Mouse (Mus musculus): ENCODE data around the gene Ctnnb1.

Ctnnb1 gene

DNA sequence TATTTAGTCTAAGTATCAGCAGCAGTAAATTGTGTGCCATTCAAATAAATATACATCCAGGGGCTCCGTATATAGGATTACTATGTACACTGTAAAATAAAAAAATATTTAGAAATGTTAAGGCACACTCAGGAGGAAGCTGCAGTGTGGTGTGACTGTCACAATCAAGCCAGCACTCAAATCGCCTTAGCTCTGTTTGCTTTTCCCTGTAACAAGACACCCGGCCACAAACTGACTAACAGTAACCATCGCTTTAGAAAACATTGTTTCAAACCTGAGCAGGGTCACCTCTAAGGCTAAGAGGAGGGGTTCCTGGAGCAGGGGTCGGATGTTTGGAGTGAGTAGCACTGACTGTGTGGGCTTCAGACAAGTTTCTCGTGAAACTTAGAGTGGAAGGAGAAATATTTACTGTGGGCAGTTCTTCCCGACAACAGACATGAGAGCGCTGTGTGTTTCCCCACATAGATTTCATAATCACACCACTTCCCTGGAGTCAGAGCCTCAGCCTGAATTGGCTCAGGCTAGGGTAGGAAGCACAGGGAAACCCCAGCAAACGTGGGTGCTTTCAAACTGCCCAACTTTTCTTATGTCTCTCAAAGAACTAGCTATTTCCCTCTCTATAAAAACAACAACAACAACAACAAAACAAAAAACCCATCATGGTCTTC, 1.9 kb upstream of the Ctnnb1 start:
- no peak for DNase-seq (ENCODE audit: extremely low spot score)

- DNase-seq (ENCODE audit: extremely low spot score): no peak
Observed at GRCm38 (mm10) chr9:120930021-120930420, 1.0 kb downstream of the Ctnnb1 start.

DNA sequence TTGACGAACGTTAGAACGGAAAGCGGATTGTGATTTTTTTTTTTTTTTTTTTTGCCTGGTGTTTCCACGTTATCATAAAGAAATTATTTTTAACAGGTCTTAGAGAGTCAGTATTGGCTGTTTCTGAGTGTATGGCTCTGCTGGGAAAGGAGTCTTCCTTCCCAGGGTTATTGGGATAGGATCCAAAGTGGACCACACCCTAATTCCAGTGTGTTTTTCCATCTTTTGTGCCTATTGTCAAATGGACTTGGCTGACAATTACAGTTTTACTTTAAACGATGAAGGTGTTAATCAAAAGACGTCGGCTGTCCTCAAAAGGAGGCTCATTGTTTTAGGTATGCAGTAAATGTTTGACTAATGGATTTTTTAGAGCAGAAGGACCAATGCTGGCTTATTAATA, 1.8 kb downstream of the Ctnnb1 start:
- DNase-seq (ENCODE audit: extremely low spot score): no peak

DNA sequence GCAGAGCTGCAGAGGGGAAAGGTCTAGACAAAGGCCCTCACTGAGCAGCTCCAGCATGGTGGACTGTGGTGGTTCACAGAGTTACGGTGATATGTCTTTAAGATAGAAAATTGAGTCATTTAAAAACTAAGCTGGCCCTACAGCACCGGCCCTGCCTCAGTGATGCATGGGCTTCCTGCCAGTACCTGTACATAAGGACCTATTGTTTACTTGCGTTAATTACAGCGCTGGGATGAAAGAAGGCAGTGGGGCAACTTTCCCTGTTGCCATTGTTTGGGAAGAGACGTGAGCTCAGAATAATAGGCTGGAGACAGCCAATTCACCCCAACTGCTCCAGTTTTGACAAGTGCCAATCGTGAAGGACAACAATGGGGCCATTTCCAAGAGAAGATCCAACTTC, 3.4 kb downstream of the Ctnnb1 start:
- DNase-seq (ENCODE audit: extremely low spot score): peak; percentile 20

GRCm38 (mm10) chr9:120932797-120933586, 4.0 kb downstream of the Ctnnb1 start:
- peak; percentile 97 for DNase-seq (ENCODE audit: extremely low spot score)

GRCm38 (mm10) chr9:120933587-120933885, 4.5 kb downstream of the Ctnnb1 start:
- no peak for DNase-seq (ENCODE audit: extremely low spot score)

DNA sequence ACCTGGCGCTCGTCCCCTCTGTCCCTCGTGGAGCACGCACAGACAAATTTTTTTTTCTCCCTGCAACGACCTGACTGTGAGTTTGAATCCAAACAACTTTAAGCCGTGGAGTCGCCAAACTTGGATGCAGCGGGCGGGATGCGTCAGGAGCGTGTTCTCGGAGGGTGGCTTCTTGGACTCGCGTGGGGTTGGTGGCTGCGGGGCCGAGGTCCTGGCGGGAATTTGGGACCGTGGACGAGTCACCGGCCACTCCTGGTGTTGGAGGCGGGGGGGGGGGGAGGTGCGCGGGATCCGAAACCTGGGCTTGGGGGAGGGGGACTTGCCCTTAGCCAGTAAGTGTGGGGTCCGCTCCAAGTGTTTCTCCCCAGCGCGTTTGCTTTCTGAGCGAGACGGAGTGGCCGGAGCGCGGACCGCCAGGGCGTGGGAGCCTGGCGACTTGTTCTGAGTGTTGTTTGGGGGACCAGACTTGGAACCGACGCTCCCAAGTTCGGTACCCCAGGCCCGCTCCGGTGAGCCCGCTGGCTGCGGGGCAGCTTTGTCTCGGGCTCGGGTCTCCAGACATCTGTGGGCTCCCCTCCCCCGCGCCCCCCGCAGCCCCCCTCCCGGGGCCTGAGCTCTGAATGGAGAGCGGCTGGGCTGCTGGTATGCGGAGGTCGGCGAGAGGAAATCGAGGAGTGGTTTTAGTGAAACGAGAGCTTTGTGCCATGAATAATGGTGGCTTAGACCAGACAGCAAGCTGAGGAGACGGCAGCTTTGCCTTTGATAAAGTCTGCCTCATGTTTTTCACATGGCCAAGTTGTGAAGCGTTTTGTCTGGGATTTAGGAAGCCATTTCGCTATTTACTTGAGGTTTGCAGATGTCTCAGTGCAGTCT, 5.1 kb downstream of the Ctnnb1 start:
- DNase-seq (ENCODE audit: extremely low spot score): peak; percentile 82

- DNase-seq (ENCODE audit: extremely low spot score): no peak
Observed at GRCm38 (mm10) chr9:120934821-120935633, 6.0 kb downstream of the Ctnnb1 start.

DNA sequence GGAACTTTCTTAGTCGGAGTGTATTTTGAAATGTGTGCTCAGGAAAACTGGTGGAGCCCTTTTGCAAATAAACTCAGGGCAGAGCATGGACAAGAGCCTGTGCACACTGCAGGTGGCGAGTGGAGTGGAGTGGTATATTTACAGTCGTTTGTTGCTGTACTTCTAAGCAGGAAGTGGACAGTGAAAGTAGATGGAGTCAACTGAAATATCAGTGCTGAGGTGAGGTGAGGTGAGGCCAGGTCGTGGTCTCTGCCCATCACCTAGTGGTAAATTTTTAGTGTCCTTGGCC, 6.6 kb downstream of the Ctnnb1 start:
- no peak for DNase-seq (ENCODE audit: extremely low spot score)

DNA sequence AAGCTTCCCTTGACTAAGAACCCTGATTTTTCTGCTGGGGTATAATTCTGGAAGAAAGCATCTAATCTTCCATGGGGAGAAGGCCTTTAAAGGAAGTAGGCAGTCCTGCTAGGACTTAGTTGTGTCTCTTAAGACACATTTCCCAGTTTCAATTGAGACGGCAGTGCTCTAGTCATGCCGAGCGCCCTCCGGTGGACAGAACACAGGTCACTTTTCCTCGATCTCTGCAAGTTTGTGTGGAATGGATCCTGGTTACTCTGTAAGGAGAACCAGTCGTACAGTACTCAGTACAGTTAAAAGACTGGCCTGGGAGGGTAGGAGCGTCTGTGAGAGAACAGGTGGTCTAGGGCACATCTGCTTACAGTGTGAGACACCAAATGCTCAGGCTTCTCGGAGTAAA, 7.3 kb downstream of the Ctnnb1 start:
- peak; percentile 45 for DNase-seq (ENCODE audit: extremely low spot score)

- DNase-seq (ENCODE audit: extremely low spot score): no peak
Observed at GRCm38 (mm10) chr9:120940858-120941257, 11.8 kb downstream of the Ctnnb1 start.

GRCm38 (mm10) chr9:120943757-120944156, 14.7 kb downstream of the Ctnnb1 start:
- DNase-seq (ENCODE audit: extremely low spot score): no peak

GRCm38 (mm10) chr9:120944211-120944610, 15.2 kb downstream of the Ctnnb1 start:
- DNase-seq (ENCODE audit: extremely low spot score): no peak

DNA sequence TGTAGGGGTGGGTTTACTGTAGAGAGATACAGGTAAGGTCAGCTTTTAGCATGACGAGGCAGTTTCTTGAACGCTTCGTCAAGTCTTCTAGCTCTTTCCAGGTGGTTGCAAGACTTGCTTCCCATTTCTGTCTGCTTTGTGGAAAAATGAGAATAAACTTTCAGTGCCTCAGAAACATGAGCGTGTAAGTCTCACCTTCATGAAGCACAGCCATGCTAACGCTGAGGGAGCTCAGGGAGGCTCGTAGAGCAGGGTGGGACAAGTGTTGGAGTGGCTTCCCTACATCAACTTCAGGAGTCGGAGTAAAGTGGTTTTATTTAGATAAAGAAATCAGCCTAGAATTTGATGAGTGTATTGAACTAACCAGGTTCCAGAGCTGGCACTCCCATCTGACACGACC, 17.1 kb downstream of the Ctnnb1 start:
- no peak for DNase-seq (ENCODE audit: extremely low spot score)

GRCm38 (mm10) chr9:120948832-120949231, 19.8 kb downstream of the Ctnnb1 start:
- DNase-seq (ENCODE audit: extremely low spot score): no peak

DNA sequence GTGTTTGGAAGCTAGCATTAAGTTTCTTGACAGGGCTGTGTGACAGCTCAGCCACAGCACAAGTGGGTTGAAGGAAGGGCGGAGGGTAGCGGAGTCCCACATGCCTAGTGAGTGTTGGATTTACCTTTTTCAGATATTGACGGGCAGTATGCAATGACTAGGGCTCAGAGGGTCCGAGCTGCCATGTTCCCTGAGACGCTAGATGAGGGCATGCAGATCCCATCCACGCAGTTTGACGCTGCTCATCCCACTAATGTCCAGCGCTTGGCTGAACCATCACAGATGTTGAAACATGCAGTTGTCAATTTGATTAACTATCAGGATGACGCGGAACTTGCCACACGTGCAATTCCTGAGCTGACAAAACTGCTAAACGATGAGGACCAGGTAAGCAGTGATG, 21.7 kb downstream of the Ctnnb1 start:
- DNase-seq (ENCODE audit: extremely low spot score): no peak

- DNase-seq (ENCODE audit: extremely low spot score): no peak
Observed at GRCm38 (mm10) chr9:120951947-120952346, 22.9 kb downstream of the Ctnnb1 start.

DNA sequence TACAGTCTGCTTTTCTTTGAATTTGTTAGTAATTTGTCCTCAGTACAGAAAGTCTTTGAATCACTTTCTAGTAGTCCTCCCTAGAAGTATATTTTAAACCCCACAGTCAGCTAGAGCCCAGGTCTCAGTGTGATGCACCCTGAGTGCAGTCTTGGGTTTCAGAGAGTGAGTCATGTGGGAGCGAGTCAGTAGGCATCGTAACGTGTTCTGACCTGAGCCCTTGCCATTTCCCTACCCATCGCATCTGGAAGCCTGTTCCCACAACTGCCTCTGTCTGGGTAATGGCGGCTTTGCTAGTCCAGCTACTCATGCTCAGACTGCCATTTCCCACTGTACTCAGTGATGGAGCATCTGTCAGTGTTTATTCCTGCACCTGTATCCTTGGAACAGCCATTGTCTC, 29.0 kb downstream of the Ctnnb1 start:
- no peak for DNase-seq (ENCODE audit: extremely low spot score)

DNA sequence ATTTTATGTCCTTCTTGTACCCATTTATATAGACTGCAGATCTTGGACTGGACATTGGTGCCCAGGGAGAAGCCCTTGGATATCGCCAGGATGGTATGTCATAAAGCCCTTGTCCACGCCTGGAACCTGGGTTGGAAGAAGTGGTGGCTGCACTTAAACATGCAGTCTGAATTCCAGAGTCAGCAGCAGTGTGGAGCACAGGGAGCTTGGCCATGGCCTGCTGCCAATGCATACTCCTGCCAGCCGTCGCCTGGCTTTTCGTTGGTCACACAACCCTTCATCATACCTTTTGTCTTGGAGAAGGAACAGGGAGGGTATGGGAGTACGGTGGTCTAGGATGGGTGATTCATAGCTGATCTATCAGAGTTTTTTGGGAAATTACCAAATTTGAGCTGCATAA, 29.5 kb downstream of the Ctnnb1 start:
- DNase-seq (ENCODE audit: extremely low spot score): no peak

- DNase-seq (ENCODE audit: extremely low spot score): no peak
Observed at GRCm38 (mm10) chr9:120959225-120959624, 30.2 kb downstream of the Ctnnb1 start.

- no peak for DNase-seq (ENCODE audit: extremely low spot score)
Observed at GRCm38 (mm10) chr9:120960611-120961010, 31.6 kb downstream of the Ctnnb1 start.

- no peak for DNase-seq (ENCODE audit: extremely low spot score)
Observed at GRCm38 (mm10) chr9:120961466-120961865, 32.5 kb downstream of the Ctnnb1 start.

All from embryo, embryonic 9.5 days (tissue).